Mouse (Mus musculus): ENCODE measurements around the gene Sgsm3. TPM values are rescaled to one million over a fixed set of nuclear protein-coding genes. Genes with fewer than 3 reads are reported as not detected.

Sgsm3 gene
- polyA plus RNA-seq, 1 experiment from 2014 or later, result 15.7 TPM

- H3K4me3 ChIP-seq, result no peak overlapping the region
- H3K4me1 ChIP-seq (replicated peaks), result peaks cover 19% of the 10 kb centered on the region
- no peaks in the 10 kb centered on the region for H3K27me3 ChIP-seq (replicated peaks)
- no peak overlapping the region for H3K9ac ChIP-seq
- no peaks in the 10 kb centered on the region for H3K9me3 ChIP-seq (replicated peaks)
- no peaks in the 10 kb centered on the region for H3K36me3 ChIP-seq
- no peak overlapping the region for H3K4me2 ChIP-seq
- H3K27ac ChIP-seq (ENCODE audit: poor library complexity, severe bottlenecking), result no peak overlapping the region
- ATAC-seq (ENCODE audit: insufficient number of reproducible peaks, low FRiP score), result no peak
- 33% methylated on average over 4 of the region's 4 CpGs for WGBS
These were observed 3.6 kb downstream of the Sgsm3 start for GRCm38 (mm10) chr15:80981176-80981575.

DNA sequence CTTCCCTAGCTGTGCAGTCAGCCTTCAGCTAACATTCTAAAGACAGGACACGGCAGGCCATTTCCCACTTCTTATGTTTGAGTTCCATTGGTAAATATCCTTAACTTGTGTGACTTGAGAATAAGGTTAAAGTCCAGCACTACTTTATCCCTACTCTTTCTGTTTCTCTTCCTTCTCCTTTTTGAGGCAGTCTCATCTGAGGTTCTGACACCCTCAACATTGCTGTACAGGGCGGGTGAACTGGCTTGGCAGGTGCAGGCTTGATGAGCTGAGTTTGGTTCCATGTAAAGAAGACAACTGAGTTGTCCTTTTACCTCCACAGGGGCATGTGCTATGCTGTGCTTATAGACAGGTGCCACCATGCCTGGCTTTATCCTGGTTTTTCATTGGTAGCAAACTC, 5.7 kb downstream of the Sgsm3 start:
- Histone ChIP-seq H3K4me3 (no peak overlapping the region), H3K36me3 (no peaks in the 10 kb centered on the region), H3K4me1 (replicated peaks) (peaks cover 17% of the 10 kb centered on the region), H3K27me3 (replicated peaks) (no peaks in the 10 kb centered on the region), H3K4me2 (no peak overlapping the region), H3K27ac (ENCODE audit: poor library complexity, severe bottlenecking) (no peak overlapping the region), H3K9me3 (replicated peaks) (no peaks in the 10 kb centered on the region), H3K9ac (no peak overlapping the region)
- no peak for ATAC-seq (ENCODE audit: insufficient number of reproducible peaks, low FRiP score)
- WGBS, result 88% methylated on average over 2 of the region's 2 CpGs

- Histone ChIP-seq H3K4me3 (no peak overlapping the region), H3K27me3 (replicated peaks) (no peaks in the 10 kb centered on the region), H3K4me1 (replicated peaks) (no peaks in the 10 kb centered on the region), H3K4me2 (no peak overlapping the region), H3K9ac (no peak overlapping the region), H3K36me3 (no peaks in the 10 kb centered on the region), H3K27ac (ENCODE audit: poor library complexity, severe bottlenecking) (no peak overlapping the region), H3K9me3 (replicated peaks) (no peaks in the 10 kb centered on the region)
- 25% methylated on average over 1 of the region's 1 CpGs for WGBS
- no peak for ATAC-seq (ENCODE audit: insufficient number of reproducible peaks, low FRiP score)
These were observed 10.8 kb downstream of the Sgsm3 start for GRCm38 (mm10) chr15:80988331-80988730.

DNA sequence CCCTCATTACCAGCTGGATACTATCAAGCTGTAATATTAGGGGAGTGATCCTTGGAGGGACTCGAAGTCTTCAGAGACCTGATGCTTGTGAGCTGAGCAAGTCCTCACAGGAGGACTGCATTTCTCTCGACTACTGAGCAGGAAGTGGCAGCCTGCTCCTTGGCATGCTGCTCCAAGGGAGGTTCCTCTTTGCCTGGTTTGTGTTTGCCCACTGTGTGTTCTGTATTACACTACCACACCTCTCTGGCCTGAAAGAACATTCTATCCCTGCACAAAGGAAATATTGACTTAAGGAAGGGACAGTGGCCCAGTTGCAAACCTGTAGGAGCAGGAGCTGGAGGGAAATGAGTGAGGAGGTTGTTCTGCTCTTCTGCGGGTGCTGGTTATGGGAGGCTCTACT, 12.1 kb downstream of the Sgsm3 start:
- Histone ChIP-seq H3K4me2 (no peak overlapping the region), H3K4me3 (no peak overlapping the region), H3K9ac (no peak overlapping the region), H3K27me3 (replicated peaks) (no peaks in the 10 kb centered on the region), H3K36me3 (no peaks in the 10 kb centered on the region), H3K4me1 (replicated peaks) (no peaks in the 10 kb centered on the region), H3K9me3 (replicated peaks) (no peaks in the 10 kb centered on the region), H3K27ac (ENCODE audit: poor library complexity, severe bottlenecking) (no peak overlapping the region)
- ATAC-seq (ENCODE audit: insufficient number of reproducible peaks, low FRiP score), result no peak
- 60% methylated on average over 3 of the region's 3 CpGs for WGBS

- no peak overlapping the region for H3K9ac ChIP-seq
- H3K27me3 ChIP-seq (replicated peaks), result no peaks in the 10 kb centered on the region
- no peak overlapping the region for H3K4me2 ChIP-seq
- no peak for ATAC-seq (ENCODE audit: insufficient number of reproducible peaks, low FRiP score)
- H3K9me3 ChIP-seq (replicated peaks), result no peaks in the 10 kb centered on the region
- WGBS, result 86% methylated on average over 5 of the region's 5 CpGs
- no peak overlapping the region for H3K27ac ChIP-seq (ENCODE audit: poor library complexity, severe bottlenecking)
- peaks cover 2% of the 10 kb centered on the region; the same call in 1 of the 2 replicates for H3K4me1 ChIP-seq (replicated peaks)
- no peak overlapping the region for H3K4me3 ChIP-seq
- no peaks in the 10 kb centered on the region for H3K36me3 ChIP-seq
These were observed 17.4 kb downstream of the Sgsm3 start for GRCm38 (mm10) chr15:80994959-80995358.

GRCm38 (mm10) chr15:80996090-80996835, 18.7 kb downstream of the Sgsm3 start:
- peaks cover 10% of the 10 kb centered on the region for H3K4me1 ChIP-seq (replicated peaks)
- H3K9me3 ChIP-seq (replicated peaks), result no peaks in the 10 kb centered on the region
- no peaks in the 10 kb centered on the region for H3K36me3 ChIP-seq
- no peak overlapping the region for H3K27ac ChIP-seq (ENCODE audit: poor library complexity, severe bottlenecking)
- H3K4me3 ChIP-seq, result no peak overlapping the region
- no peak for ATAC-seq (ENCODE audit: insufficient number of reproducible peaks, low FRiP score)
- H3K9ac ChIP-seq, result no peak overlapping the region
- no peak overlapping the region for H3K4me2 ChIP-seq
- WGBS, result 88% methylated on average over 6 of the region's 6 CpGs
- no peaks in the 10 kb centered on the region for H3K27me3 ChIP-seq (replicated peaks)

DNA sequence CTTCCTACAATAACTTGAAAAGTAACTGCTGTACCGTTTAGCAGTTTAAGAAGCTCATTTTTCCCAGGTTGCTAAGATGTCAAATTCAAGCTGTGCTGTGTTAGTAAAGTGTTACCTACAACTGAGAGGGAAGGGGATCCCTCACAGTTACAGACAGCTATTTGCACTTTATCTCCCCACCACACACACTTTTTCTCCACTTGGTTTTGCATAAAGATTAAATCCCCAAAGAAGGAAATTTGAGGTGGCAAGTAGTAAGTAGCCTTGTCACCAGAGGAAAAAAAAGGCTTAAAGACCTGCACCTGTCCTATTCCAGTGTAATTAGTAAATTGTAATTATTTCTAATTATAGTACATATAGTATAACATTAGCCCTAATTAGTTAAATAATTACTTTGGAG, 19.5 kb downstream of the Sgsm3 start:
- Histone ChIP-seq H3K36me3 (no peaks in the 10 kb centered on the region), H3K4me1 (replicated peaks) (peaks cover 10% of the 10 kb centered on the region), H3K9ac (no peak overlapping the region), H3K27me3 (replicated peaks) (no peaks in the 10 kb centered on the region), H3K4me3 (no peak overlapping the region), H3K9me3 (replicated peaks) (no peaks in the 10 kb centered on the region), H3K4me2 (no peak overlapping the region), H3K27ac (ENCODE audit: poor library complexity, severe bottlenecking) (no peak overlapping the region)
- ATAC-seq (ENCODE audit: insufficient number of reproducible peaks, low FRiP score), result no peak
- 58% methylated on average over 1 of the region's 1 CpGs for WGBS

GRCm38 (mm10) chr15:81000419-81001138, 23.0 kb downstream of the Sgsm3 start:
- ATAC-seq (ENCODE audit: insufficient number of reproducible peaks, low FRiP score), result no peak
- peak overlapping the region; percentile 5; the same call in 1 of the 2 replicates for H3K4me2 ChIP-seq
- no peak overlapping the region for H3K4me3 ChIP-seq
- H3K4me1 ChIP-seq (replicated peaks), result peaks cover 10% of the 10 kb centered on the region
- no peaks in the 10 kb centered on the region for H3K9me3 ChIP-seq (replicated peaks)
- 0 out of 2 replicates have a peak, but pooled peaks cover 7% of the 10 kb centered on the region for H3K36me3 ChIP-seq
- H3K27me3 ChIP-seq (replicated peaks), result no peaks in the 10 kb centered on the region
- 15% methylated on average over 3 of the region's 4 CpGs for WGBS
- no peak overlapping the region for H3K27ac ChIP-seq (ENCODE audit: poor library complexity, severe bottlenecking)
- no peak overlapping the region for H3K9ac ChIP-seq

DNA sequence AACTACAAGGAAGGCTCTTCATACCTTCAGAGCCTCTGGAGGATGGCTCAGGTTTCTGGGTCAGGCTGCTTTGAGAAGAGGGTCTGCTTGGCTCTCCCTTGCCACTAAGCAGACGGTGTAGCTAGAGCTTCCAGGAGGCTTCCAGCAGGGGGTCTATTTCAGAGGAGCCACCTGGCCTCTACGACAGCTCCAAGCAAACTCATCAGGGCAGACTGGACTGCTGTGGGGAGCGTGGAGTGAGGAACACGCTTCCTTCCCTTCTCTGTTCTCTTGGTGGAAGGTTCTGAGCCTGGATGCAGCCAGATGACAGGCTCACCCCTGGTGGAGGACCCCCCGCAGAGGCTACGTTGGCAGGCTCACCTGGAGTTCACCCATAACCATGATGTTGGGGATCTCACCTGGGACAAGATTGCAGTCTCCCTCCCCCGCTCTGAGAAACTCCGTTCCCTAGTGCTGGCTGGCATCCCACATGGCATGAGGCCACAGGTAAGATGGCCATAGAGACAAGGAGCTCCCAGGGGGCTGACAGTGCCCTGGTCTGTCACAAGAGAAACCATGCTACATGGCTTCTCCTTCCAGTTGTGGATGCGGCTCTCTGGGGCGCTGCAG, 28.7 kb downstream of the Sgsm3 start:
- H3K9ac ChIP-seq, result no peak overlapping the region
- H3K9me3 ChIP-seq (replicated peaks), result no peaks in the 10 kb centered on the region
- no peak overlapping the region for H3K27ac ChIP-seq (ENCODE audit: poor library complexity, severe bottlenecking)
- H3K36me3 ChIP-seq, result peaks cover 49% of the 10 kb centered on the region
- no peak overlapping the region for H3K4me2 ChIP-seq
- 81% methylated on average over 10 of the region's 10 CpGs for WGBS
- no peaks in the 10 kb centered on the region for H3K4me1 ChIP-seq (replicated peaks)
- no peak for ATAC-seq (ENCODE audit: insufficient number of reproducible peaks, low FRiP score)
- no peaks in the 10 kb centered on the region for H3K27me3 ChIP-seq (replicated peaks)
- no peak overlapping the region for H3K4me3 ChIP-seq

DNA sequence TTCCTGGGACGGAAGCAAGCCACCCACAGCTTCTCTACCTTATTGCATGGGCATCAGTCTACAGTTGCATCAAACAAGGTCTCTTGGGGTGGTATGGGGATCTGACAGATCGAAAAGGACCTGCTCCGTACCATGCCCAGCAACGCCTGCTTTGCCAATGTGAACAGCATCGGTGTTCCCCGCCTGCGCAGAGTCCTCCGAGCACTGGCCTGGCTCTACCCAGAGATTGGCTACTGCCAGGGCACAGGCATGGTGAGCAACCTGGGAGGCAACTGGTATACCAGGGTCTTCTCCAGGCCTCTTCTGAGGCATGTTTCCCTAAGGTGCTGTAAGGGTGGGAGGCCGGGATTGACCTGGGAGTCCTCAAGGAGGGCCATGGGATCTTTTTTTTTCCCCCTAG, 29.8 kb downstream of the Sgsm3 start:
- no peak overlapping the region for H3K4me3 ChIP-seq
- no peaks in the 10 kb centered on the region for H3K4me1 ChIP-seq (replicated peaks)
- no peak for ATAC-seq (ENCODE audit: insufficient number of reproducible peaks, low FRiP score)
- no peaks in the 10 kb centered on the region for H3K9me3 ChIP-seq (replicated peaks)
- no peak overlapping the region for H3K4me2 ChIP-seq
- H3K9ac ChIP-seq, result no peak overlapping the region
- H3K27me3 ChIP-seq (replicated peaks), result no peaks in the 10 kb centered on the region
- H3K27ac ChIP-seq (ENCODE audit: poor library complexity, severe bottlenecking), result no peak overlapping the region
- peaks cover 60% of the 10 kb centered on the region for H3K36me3 ChIP-seq
- 94% methylated on average over 9 of the region's 9 CpGs for WGBS

- ATAC-seq (ENCODE audit: insufficient number of reproducible peaks, low FRiP score), result no peak
- Histone ChIP-seq H3K9ac (no peak overlapping the region), H3K4me1 (replicated peaks) (no peaks in the 10 kb centered on the region), H3K4me3 (no peak overlapping the region), H3K9me3 (replicated peaks) (no peaks in the 10 kb centered on the region), H3K4me2 (no peak overlapping the region), H3K36me3 (peaks cover 61% of the 10 kb centered on the region), H3K27me3 (replicated peaks) (no peaks in the 10 kb centered on the region), H3K27ac (ENCODE audit: poor library complexity, severe bottlenecking) (no peak overlapping the region)
- WGBS, result 90% methylated on average over 8 of the region's 8 CpGs
These were observed 30.3 kb downstream of the Sgsm3 start for GRCm38 (mm10) chr15:81007905-81008304.

Data from heart, embryonic 12.5 days (tissue).